Mouse (Mus musculus): ENCODE measurements around the gene Gm10409. TPM values are rescaled to one million over a fixed set of nuclear protein-coding genes. Genes with fewer than 3 reads are reported as not detected.

Gene Gm10409
- polyA plus RNA-seq (2014; fragmentation: Illumina TruSeq; extraction: RNeasy Lipid Tissue Mini Kit (QIAGEN cat#74804); ENCODE audit: low read depth, low replicate concordance), result not detected

DNA sequence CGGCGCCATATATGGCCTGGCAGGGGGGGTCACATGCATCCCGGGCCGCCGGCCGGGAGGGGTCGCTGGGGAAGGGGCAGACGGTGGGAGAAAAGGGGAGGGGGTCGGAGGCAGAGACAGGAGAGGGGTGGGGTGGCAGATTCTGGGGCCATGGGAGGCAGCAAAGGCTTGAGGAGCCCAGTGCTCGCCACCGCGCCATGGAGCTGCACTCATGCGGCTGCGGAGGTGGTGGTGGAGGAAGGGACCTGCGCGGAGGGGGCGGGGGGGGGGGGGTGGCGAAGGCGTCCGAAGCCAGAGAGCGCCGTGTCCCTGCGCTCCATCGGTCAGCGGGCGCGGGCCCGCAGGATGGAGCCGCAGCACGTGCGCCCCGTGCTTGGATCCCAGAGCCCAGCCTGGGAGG, at the start of gene Gm10409:
TSS of gene Gm10409 (plus strand) at position 301 of the 400 bp plus-strand sequence.

GRCm38 (mm10) chr14:3394793-3395192, 17.6 kb upstream of the Gm10409 start, which contains the start of gene Gm10413:
Gene Gm10413 (plus strand): TSS chr14:3395093.

DNA sequence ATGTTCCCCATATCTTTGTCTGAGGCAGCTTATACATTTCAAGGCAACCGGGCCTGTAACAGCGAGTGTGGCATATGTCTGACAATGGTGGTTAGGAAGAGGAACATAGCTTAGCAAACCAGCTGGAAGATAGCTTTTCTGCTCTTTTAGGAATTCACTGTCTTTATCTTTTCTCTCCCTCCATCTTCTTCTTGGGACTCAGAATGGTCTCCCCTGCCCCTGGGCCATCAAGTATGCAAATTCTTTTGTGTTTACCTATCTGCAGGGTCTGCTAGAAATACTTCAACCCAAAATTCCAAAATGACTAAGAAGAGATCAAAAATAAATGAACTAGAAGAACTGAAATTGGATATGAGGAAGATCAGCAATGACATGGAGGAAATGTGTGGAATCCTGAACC, 15.4 kb downstream of the Gm10409 start, which contains the start of gene Gm3005:
TSS of gene Gm3005 (plus strand) at position 301 of the 400 bp plus-strand sequence.

DNA sequence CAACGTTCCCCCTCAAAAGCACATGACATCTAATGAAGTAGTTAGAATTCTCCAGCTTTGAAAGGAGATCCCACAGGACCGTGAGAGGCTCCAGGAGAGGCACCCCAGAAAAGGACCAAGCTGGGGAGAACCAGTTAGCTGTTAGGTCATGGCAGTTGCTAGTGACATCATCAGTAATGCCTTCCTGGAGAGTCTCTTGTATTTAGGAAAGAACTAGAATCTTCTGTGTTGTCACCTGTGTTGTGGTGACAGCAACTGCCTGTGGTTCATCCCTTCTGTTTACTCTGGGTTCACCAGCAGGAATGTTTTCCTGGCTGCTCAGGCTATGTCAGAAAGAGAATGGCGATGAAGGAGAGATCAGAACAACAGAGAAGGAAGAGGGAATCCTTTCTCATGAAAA, 36.7 kb downstream of the Gm10409 start, which contains the start of gene Gm10408:
TSS of gene Gm10408 (plus strand) at position 301 of the 400 bp plus-strand sequence.

Other genes starting within 250 kb of the Gm10409 start
- gene Gm5795, start 224.4 kb upstream of the Gm10409 start, polyA plus RNA-seq (2014; fragmentation: Illumina TruSeq; extraction: RNeasy Lipid Tissue Mini Kit (QIAGEN cat#74804); ENCODE audit: low read depth, low replicate concordance), result 2.0 TPM
- 1.3 TPM for gene D830030K20Rik, start 204.1 kb upstream of the Gm10409 start, polyA plus RNA-seq (2014; fragmentation: Illumina TruSeq; extraction: RNeasy Lipid Tissue Mini Kit (QIAGEN cat#74804); ENCODE audit: low read depth, low replicate concordance)
- gene Gm2956, start 80.0 kb upstream of the Gm10409 start, polyA plus RNA-seq (2014; fragmentation: Illumina TruSeq; extraction: RNeasy Lipid Tissue Mini Kit (QIAGEN cat#74804); ENCODE audit: low read depth, low replicate concordance), result 0.32 TPM
- not detected for gene Gm10413, start 17.5 kb upstream of the Gm10409 start, polyA plus RNA-seq (2014; fragmentation: Illumina TruSeq; extraction: RNeasy Lipid Tissue Mini Kit (QIAGEN cat#74804); ENCODE audit: low read depth, low replicate concordance)
- not detected for gene Gm3005, start 15.5 kb downstream of the Gm10409 start, polyA plus RNA-seq (2014; fragmentation: Illumina TruSeq; extraction: RNeasy Lipid Tissue Mini Kit (QIAGEN cat#74804); ENCODE audit: low read depth, low replicate concordance)
- not detected for gene Gm10408, start 36.8 kb downstream of the Gm10409 start, polyA plus RNA-seq (2014; fragmentation: Illumina TruSeq; extraction: RNeasy Lipid Tissue Mini Kit (QIAGEN cat#74804); ENCODE audit: low read depth, low replicate concordance)
- gene Gm3012, start 221.9 kb downstream of the Gm10409 start, polyA plus RNA-seq (2014; fragmentation: Illumina TruSeq; extraction: RNeasy Lipid Tissue Mini Kit (QIAGEN cat#74804); ENCODE audit: low read depth, low replicate concordance), result not detected
- gene Gm3020, start 239.4 kb downstream of the Gm10409 start, polyA plus RNA-seq (2014; fragmentation: Illumina TruSeq; extraction: RNeasy Lipid Tissue Mini Kit (QIAGEN cat#74804); ENCODE audit: low read depth, low replicate concordance), result not detected

Measured in adipose tissue, adult 10 weeks (tissue).